Mouse (Mus musculus): ENCODE data around the gene Smarcal1. TPM values are rescaled to one million over a fixed set of nuclear protein-coding genes. Genes with fewer than 3 reads are reported as not detected.

The Smarcal1 gene
- total RNA-seq, 2 experiments from 2014 or later = 67.8 to 71.2 TPM

DNA sequence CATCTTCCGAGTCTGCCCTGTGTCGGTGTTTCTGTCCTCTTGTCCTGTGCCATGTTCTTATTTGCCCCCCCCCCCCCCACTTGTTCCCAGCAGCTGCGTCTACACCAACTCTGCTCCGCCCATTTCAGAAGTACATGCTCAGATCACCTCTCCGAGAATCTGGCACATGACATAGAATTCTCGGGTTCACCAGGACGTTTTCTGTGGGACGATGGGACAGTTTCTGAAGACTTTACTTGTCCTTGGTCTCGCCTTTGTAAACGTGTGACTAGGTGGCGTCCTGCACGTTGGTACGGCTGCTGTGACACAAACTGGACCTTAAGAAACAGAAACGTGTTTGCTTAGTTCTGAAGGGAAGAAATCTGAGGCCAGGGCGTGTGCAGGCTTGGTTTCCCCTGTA, 4.5 kb downstream of the Smarcal1 start:
- DNase-seq (ENCODE audit: low spot score in 2 of 2) = no peak

DNA sequence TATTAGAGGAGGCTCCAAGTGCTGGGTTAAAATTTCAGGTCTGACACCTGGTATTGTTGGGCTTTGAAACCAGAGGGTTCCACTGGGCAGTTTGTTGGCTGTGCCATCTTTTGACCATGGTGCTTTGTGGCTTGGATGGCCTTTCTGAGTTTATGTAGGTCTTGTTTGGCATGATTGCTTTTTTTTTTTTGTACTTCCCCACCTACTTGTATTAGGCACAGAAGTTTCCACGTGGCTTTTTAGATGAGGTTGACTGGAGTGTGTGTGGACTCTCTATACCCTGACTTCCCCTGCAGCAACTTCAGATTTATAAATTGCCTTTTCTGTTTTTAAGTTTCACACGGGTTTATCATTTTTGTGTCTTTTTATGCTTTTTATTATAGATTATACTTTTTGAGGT, 5.7 kb downstream of the Smarcal1 start:
- DNase-seq (ENCODE audit: low spot score in 2 of 2) = no peak

DNA sequence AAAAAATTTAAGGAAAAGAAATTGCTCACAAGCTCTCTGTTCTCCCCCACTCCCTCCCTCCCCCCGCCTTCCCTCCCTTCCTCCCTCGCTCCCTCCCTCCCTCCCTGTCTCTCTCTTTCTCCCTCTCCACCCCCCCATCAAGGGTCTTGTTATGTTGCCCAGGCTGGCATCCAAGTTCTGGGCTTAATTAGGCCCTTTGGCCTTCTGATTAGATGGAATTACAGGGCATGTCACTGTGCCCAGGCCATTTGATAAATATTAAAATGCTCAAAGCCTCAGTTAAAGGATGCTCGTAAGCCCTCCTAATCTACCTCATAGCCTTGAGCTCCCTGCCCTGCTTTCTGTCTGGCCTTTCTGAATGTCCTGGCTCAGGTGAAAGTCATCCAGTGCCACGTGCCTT, 7.6 kb downstream of the Smarcal1 start:
- no peak for DNase-seq (ENCODE audit: low spot score in 2 of 2)

DNA sequence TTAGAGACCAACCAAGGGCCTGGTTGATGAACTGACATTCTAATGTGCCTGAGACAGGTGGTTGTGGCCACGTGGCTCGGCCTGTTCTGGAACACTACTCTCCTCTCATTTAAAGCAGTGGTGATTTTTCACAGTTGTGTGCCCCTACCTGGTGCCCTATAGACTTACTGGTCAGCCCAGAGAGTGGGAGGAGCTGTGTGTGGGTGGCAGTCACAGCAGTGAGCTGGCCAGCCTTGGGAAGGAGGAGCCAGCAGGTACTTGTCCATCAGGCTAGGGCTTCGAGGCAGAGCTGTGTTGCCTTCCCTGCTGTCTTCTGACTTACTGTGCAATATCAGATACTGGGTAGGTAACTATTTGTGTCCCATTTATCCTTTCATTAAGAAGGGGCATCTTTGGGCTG, 9.3 kb downstream of the Smarcal1 start:
- DNase-seq (ENCODE audit: low spot score in 2 of 2) = no peak

DNA sequence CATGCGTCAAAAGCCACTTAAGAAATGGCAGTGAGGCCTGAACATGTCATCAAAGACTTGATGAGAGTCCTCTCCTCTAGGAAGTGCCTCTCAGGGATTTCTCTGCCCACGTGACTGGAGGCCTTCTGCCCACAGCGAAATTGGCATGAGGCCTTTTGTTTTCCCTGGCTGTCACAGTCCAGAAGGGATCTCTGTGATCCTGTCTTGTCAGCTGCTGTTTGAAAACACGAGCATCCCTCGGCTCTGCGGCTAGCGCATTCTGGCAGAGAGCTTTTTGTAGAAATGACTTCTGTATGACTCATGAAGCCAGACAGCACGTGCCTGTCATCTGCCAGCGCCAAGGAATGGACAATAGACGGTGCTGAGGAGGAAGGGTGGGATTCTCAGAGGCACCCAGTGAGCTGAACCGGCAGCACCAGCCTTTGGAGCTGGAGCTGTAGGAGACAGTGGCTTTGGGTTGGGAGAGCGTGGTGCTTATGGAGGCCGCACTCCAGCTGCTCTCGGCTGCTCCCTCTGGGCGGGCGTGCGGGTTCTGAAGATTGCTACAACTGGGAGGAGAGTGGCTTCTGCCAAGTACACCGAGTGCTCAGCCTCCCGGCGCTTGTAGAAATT, 10.4 kb downstream of the Smarcal1 start:
- DNase-seq (ENCODE audit: low spot score in 2 of 2) = peak; percentile 74 to 79

DNA sequence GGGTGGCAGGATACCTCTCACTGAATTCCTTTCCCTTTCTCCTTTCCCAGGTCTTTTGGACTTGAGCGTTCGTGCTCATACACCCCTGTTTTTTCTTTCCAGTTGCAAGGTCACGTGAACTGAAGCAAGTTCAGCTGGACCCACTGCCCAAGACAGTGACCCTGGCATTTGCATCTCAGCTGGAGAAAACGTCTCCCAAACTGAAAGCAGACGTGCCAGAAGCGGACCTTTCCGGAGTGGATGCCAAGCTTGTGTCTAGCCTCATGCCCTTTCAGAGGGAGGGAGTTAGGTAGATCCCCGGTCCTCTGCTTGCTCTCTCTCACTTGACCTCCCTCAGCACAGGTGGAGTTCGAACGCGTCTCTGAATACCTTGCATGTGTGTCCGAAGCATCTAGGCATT, 12.6 kb downstream of the Smarcal1 start:
- no peak for DNase-seq (ENCODE audit: low spot score in 2 of 2)

DNA sequence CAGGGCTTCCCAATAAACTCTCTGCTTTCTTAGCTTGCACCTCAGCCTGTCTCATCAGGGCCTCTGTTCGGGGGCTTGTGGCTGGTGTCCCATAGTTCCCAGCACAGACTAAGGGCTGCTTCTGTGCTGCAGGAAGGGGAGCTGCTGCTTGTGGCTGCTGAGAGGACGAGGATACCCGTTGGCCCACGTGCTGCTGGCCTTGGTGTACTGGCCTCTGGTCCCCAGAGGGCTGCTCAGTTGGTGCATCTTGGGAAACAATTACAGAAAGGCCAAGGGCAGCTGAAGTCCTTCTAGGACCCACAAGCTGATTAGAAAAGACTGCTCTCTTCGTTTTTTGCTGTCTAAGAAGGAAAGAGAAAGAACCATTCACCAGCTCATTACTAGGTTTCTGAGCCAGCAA, 13.2 kb downstream of the Smarcal1 start:
- no peak for DNase-seq (ENCODE audit: low spot score in 2 of 2)

DNA sequence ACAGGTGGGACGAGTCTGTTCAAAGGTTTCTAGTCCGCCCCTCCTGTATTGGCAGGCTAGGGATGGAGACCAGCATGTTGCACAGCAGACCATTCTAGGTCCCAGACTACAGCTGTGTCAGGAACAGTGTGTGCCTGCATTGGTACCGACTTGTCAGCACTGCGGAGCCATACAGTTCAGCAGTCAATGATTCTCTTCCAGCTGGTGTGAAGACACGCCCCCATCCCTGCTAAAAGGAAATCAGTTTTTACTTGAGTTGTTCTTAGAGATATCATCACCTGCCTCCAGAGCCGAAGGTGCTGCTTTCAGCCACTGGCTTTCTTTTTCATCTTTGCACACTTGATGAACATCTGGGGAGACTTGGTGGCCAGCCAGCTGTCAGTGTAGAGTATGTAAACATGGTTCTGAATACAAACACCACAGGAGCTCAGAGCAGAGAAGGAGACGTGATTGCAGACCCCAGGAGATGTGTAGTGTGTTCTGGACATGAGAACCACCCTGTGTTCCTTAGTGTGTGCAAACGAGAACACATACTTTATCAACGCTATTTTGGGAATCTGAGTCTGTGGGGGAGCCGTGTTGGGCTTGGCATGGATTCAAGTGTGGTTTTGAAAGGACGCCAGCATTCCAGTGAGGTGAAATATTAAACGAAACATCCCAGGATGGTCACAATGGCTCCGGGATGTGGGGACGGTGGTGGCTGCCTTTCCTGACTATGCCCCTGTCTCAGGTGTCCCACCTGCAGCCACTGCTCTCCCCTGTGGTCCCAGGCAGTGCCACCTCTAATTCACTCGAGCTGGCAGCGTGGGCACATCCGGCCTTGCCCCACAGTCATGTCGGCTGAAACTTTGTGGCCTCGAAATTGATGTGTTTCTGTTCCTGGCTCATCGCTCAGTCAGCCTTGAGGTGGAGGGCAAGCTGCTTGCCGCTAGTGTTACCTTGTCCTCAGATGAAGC, 16.4 kb downstream of the Smarcal1 start:
- no peak for DNase-seq (ENCODE audit: low spot score in 2 of 2)

DNA sequence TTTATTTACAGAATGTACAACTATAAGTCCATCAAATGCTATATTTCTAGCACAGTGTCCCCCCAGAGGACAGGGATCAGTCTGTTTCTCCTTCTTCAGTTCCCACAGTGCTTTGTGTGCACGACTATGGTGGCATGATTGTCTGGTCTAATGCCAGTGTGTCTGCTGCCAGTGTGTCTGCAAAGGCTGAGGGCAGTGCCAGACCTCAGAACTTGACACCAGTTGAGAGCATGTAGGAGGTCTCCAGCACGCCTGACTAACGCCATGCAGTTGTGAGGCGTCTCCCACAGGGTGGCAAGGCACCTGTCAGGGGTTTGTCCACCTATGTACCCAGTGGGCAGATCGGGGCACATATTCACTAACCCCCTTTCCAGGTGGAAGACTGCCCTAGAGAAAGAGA, 17.7 kb downstream of the Smarcal1 start:
- no peak for DNase-seq (ENCODE audit: low spot score in 2 of 2)

DNA sequence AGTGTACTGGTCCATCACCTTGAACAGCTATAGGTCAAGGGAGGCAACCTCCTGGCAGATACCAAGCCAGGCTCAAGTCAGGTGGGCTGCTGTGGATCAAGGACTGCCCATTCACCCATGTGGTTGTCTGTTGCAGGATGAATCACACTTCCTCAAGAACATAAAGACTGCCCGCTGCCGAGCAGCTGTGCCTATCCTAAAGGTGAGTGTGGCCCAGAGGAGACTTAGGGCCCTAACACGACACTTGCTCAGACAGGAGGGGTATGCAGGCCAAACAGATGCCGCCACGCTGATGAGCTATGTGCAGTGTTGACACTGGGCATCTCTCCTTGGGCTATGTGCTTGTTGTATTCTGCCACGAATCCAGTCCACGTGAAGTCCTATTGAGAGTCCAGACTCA, 18.2 kb downstream of the Smarcal1 start:
- DNase-seq (ENCODE audit: low spot score in 2 of 2) = no peak

DNA sequence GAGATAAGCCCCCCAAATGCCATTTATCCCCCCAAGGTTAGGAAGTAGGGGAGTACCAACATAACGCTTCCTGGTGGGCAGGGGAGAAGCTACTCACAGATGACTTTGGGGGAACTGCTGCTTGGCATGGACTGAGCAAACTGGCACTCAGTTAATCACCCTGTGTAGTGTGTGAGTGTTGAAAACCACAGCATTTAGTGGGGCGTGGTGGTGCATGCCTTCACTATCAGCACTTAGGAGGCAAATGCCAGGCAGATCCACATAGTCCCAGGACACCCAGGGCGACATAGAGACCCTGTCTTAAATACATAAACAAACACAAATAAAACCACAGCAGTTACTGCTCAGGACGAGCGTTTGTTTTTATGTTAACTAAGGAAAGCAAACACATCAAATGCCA, 19.1 kb downstream of the Smarcal1 start:
- DNase-seq (ENCODE audit: low spot score in 2 of 2) = no peak

DNA sequence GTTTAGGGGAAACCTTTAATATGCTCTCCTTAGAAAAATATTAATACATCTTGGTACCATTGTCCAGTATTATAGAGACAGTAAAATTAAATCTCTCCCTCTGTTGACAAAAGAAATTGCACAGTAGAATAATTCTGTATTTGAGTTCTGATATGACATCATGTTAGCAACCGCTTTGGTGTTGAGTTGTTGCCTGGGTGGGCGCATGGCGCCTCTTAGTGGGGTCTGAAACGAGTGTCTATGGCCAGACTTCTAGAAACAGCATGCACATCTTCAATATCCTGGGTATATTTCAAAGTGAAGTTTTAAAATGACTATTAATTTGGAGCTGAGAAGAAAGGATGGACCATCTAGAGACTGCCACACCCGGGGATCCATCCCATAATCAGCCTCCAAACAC, 19.8 kb downstream of the Smarcal1 start:
- DNase-seq (ENCODE audit: low spot score in 2 of 2) = no peak

DNA sequence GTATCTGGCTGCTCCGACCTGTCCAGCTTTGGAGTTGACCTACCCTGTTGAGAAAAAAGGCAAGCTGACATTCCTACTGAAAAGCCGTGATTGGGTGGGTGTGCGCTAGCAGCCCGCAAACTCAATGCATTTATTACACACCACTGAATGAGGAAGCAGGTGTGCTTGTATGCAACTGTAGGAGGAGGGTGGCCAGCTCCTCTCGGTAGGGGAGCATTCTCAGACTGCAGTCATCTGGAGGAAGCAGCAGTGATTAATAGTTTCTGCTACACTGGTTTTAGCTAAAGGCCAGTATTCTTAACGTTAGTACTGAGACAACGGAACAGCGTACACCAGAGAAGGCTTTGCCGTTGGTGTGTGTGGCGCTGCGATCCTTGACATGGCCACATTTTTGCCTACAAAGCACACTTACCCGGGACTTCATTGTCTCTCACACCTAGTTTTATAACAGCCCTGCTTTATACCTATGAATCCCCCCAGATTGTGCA, 23.2 kb downstream of the Smarcal1 start:
- DNase-seq (ENCODE audit: low spot score in 2 of 2) = no peak

DNA sequence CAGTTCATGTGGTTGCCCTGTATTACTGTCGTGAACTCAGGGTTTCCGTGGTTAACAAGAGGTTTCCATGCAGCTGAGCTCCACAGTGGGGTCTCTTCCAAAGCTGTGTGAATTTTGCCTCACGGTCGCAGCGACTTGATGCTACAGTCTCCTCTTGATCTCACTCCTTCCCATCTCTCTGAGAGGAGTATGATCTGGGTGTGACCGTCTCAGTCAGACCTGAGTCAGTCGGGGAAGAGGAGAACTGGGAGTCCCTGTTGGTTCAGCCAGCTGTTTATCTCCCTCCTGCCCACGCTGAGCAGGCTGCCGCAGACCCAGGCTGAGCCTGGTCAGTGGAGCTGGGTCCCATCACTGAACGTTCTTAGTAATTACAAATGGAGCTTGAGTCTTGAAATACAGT, 26.1 kb downstream of the Smarcal1 start:
- DNase-seq (ENCODE audit: low spot score in 2 of 2) = no peak

DNA sequence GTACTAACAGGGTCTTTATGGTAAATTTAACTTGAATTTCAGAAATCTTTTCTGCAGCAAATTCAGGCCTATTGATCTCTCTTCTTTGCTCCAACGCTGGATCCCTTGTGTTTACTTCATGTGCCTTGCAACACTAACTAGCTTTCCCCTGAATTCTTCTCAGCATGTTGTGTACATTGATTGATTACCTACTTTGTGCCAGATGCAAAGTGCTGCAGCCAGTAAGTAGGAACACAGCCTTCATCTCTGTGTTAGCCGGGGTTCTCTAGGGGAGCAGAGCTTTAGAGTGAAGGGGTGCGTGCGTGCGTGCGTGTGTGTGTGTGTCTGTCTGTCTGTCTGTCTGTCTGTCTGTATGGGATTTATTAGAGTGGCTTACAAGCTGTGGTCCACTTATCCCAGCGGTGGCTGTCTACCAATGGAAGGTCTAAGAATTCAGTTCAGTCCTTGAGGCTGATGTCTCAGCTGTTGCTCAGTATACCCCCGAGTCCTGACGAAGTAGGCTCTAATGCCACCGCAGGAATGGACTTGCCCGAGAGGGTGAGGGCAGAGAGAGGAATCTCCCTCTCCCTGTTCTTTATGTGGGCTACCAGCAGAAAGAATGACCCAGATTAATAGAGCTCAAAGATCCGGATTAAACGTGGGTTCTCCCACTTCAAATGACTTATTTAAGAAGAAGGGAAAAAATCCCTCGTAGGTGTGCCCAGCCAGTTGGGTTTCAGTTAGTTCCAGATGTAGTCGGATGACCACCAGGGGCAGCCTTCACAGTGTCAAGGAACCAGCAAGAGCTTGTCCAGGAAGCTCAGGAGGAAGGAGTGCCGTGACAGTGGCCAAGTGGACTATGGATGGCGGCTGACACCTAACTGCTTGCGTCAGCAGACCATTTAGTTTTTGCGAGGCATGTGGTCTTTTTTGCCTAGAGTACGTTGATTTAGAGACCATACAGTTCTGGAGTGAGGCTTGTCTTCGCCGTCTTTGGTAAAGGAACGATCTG, 27.1 kb downstream of the Smarcal1 start:
- DNase-seq (ENCODE audit: low spot score in 2 of 2) = no peak

DNA sequence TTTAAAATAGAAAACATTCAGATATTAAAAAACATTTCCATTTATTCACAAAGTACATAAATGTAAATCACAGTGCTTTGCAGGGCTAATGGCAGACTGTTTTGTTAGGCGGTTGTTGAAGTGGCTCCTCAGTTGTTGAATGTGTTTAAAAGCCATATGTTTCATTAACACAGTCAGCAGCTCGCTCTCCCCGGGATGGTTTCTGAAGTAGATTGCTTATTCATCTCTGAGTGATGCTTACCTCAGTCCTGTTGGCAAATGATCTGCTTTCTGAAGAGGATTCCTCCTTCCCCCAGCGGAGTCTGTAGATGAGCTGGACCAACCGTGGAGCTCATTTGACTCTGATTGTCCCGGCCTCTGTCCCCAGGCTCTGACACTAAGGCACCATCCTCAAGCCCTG, 29.1 kb downstream of the Smarcal1 start:
- no peak for DNase-seq (ENCODE audit: low spot score in 2 of 2)

DNA sequence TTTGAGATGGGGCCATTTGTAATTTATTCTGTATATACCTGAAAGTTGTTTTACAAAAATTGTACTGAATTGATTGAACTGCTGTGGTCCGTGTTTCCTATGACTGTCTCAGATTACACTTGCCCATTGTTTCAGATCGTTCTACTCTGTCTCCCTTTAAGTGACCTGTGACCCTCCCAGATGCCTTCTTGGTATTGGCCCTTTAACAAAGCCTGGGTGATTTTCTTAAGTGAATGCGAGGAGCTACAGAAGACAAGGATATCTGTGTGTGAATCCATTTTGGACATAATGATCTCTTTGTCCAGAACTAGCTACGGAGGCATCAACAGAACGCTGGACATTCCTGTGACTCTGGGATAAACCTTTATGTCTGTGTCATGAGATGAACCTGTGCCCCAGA, 52.2 kb downstream of the Smarcal1 start:
- no peak for DNase-seq (ENCODE audit: low spot score in 2 of 2)

DNA sequence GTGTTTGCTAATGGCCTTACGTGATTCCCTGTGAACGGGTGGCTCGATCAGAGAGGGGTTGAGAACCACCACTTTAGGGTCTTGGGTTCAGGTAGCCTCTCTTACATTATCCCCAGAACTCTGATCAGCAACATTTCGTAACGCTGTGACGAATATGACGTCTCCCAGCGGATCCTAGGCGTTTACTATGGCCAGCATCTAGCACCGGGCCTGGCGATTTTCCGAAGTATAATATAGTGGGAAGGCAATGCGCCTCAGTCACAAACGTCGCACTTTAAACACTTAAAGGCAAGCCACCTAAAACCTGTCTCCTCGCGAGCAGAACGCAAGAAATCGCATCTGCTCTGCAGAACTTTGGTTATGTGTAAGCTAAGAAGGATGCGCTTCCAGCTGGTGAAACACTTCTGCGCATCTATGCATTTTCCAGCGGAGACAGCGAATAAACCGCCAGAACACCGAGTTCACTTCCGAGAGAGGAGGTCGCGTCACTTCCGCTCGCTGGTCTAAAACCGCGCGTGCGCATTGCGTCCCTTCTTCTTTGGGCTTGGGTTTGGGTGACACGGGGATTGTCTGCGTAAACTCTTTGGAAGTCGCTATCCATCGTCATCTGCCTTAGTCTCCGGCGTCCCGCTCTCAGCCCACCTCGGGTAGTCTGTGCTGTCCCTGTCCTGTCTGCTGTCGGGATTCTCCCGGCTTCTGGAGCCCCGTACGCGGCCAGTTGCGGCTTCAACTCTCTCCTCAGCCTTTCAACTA, 57.8 kb downstream of the Smarcal1 start:
- peak; percentile 56 to 59 for DNase-seq (ENCODE audit: low spot score in 2 of 2)

DNA sequence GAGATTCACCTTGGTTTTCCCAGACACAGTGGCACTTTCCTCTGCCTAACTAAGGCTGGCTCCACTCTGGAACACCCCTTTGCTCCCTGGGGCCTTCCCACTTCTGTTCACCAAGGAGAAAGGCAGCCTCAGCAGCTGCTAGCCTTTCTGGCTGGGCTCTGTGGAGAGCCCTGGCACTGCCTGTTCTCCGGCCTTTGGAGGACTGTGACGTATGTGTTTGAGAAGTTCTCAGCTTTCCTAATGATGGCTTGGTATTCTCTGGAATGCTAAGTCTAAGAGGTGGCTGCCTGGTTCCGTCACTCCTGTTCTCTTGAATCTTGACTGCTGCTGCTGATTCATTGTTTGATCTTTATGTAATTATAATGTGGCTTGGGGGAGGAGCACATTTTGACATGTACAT, 90.0 kb downstream of the Smarcal1 start:
- DNase-seq (ENCODE audit: low spot score in 2 of 2) = no peak
